Mouse (Mus musculus) T-helper 1 cell (primary cell): ENCODE measurements around the gene Plscr3.

Experiments used
- in situ Hi-C: fragments of 300-600 bp; cut with MboI, MseI; formaldehyde crosslinking; loops from one replicate; pipeline ENCODE4 v1.15.1; 2025; ENCODE audit warnings: high pct_unique_total_duplicates

Plscr3 gene

DNA sequence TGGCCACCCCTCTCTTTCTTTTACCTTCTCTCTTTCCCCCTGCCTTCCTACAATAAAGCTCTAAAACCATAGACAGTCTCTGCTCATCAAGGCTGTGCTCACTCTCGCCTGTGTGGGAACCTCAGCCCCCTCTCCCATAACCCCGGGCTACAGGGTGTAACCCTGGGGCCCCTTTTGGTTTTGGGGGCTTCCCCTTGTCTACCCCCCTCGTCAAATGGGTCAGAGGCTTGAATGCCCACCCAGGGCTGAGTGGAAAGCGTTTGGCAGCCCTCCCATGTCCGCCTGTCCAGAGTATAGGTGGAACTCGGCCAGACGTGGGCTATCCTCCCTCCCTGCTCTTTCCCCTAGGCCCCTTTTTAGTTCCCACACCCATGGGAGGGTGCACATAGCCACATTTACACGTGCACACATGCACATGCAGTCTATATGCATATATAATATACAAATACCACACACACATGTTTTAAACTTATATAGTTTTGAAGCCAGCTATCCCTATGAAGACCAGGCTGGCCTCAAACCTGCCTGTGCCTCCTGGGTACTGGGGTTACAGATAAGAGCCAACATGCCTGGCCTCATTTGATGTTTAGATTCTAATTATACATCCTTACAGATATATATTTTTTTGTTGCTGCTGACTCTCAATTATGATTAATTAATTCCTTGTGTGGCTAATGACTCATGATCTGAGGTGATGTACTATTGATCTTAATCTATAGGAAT lies 18.1 kb downstream of the Plscr3 start:
- in situ Hi-C loops, result no loop called here

DNA sequence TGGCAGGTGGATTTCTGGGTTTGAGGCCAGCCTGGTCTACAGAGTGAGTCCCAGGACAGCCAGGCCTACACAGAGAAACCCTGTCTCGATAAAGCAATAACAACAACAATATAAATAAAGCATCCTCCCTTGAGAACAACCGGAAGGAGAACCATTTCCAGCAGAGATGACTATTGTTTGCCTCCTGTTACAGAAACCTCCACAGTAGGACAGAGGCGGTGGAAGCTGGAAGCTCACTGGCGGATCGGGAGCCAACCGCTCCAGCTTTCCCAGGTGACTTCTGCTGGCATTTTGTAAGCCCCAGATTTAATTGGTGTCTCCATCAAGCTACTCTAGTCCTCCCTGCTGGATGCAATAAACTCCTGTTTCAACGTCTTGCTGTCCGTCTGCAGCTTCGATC lies 19.4 kb downstream of the Plscr3 start:
- in situ Hi-C loops, result no loop called here

DNA sequence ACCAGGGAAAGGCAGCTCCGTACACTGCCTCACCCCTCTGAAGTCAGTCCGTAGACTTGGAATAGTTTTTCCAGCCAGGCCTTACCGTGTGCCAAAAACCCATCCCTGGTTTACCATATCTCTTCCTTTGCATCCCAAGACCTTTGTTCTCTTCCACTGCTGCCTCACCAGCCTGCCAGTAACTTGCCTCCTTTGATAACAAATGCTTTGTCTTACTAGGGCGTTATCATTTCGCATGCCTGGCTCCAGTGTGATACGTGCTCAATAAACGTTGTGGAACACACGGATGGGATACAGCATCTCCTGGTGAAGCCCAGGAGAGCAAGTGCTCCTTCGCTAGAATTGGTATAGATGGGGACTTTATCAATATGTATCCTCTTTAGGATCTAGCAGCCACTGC lies 21.2 kb downstream of the Plscr3 start:
- in situ Hi-C loops, result no loop called here

DNA sequence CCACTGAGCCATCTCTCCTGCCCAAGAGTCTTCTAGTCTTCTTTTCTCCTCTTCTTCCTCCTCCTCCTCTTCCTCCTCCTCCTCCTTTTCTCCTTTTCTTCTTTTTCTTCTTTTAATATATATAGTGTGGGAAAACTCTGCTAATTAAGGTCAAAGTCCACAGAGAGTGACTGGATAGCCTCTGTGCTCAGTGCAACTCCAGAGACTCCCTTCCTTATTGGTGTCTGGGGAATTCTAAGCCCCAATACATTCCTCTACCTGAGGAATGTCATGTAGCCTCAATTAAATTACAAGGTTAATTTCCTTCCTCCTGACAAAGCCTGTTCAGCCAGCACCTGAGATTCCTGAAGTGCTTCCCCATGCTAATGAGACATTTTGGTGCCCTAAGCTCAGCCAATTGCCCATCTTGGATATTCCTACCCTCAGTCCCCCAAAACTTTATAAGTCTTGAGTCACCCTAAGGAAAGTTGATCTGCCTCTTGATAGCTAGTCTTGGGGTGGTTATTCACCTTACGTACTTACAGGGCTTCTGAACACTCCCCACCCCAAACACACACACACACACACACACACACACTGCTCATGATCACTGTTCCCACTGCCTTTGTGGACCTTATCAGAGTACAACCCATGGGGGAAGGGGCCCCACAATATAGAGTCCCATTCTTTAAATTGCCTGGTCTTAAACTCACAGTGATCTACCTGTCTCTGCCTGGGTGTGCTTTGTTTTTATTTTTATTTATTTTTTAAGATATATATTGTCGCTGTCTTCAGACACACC lies 24.3 kb downstream of the Plscr3 start:
- in situ Hi-C loops, result no loop called here

DNA sequence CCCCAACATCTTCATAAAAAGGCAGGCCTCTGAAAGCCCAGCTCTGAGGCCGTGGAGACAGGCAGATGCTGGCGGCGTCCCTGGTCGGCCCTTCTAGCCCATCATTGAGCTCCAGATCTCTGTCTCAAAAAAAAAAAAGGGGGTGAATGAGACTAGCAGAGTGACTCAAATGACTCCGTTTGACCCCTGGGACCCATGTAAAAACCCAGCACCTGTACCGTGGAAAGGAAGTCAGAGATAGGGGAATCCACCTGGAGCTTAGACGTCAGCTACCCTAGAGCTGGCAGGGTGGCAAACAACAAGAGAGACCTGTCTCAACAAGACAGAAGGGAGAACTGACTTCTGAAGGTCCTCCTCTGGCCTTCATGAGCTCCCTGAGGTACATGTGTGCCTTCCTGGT lies 25.6 kb downstream of the Plscr3 start:
- in situ Hi-C loops, result no loop called here

DNA sequence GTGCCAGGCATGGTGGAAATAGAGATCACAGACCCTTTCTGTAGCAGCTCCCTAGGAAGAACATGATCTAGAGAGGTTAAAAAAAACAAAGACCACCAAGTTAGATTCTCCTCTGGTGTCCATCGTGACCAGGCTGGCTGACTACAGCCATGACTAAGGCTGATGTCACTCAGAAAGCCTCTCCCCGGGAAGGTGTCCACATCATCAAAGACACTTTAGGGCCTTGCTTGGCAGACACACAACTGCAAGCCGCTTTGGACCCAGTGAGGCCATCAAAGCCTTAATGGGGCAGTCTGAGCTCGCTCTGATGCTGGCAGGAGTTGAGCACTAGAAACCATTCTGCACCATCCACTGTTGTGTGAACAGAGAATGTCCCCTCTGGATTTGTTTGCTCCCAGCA lies 26.3 kb downstream of the Plscr3 start:
- in situ Hi-C loops, result no loop called here

DNA sequence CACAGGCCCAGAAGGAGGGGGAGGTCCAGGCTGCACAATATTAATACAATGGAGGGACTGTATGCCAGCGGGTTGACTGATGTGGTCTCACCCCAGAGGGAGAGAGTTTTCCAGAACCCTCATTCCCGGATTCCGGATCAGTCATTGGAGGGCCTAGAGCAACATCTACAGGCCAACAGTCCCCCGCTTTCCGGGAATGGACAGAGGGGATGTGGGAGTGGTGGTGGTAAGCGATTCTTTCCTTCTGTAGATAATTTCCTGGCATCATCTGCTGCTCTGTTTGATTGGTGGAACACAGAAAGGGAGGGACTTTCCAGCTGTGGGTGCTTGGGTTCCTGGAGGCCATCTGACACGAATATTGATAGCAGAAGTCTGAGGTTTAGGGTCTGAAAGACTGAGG lies 30.0 kb downstream of the Plscr3 start:
- in situ Hi-C loops, result loop anchor here (5.0 kb wide), 2 partner anchors 69 to 149 kb away; partner anchors contain the start of gene Tmem102

DNA sequence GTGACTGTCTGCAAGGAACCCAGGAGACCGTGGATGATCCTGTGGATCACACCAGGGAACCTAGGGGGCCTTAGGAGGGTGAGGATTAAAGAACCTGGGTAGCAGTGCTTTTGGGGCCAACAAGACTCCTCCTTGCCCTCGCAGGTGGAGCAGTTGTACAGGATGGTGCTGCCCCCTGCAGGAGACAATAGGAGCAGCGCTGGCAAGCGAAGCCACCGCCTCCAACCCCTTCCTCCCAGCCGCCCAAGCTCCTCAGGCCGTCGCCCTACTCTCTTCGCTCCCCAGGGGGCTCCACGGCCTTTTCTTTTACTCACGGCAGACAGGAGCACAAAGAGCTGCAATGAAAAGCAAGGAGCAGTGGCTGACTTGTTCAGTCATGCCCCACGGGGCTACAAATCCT lies 30.7 kb downstream of the Plscr3 start:
- in situ Hi-C loops, result loop anchor here (5.0 kb wide), 2 partner anchors 70 to 150 kb away; partner anchors contain the start of gene Tmem102

DNA sequence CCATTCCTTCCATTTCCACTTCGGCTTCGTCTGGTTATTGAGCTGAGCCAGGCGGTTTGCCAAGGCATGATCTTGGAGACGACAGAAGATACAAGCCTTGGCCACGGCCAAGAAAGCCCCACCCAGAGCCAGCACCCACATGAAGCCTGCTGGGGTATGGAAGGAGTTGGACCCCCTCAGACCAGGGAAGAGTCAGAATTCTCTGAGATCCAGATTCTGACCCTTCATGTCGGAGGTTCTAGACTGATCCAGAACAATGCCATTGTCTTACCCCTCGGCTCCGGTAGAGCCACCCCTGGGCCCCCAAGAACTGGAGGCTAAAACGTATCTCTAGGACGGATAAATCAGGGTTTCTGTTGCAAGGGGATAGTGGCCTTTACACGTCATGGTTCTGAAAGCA lies 31.7 kb downstream of the Plscr3 start, which contains the start of gene Tmem95:
Gene Tmem95 (minus strand): TSS at position 141 of the 400 bp plus-strand sequence.
- in situ Hi-C loops, result loop anchor here (5.0 kb wide), 2 partner anchors 71 to 151 kb away; partner anchors contain the start of gene Tmem102

DNA sequence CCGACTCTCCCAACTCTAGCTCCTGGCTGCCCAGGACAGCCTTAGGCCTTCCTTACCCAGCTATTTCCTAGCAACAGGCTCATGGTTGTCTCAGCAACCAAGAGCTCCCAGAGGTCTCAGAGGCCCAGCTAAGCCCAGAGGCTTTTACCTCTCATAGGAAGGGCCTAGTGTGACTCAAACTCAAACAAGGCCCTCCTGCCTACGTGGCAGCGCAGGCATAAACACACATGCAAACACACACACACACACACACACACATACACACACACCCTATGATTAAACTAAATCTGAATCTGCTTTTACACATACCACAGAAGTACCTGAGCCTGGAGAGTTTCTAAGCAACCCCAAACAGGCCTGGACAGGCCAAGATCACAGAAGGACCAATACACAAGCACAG lies 32.2 kb downstream of the Plscr3 start:
- in situ Hi-C loops, result loop anchor here (5.0 kb wide), 2 partner anchors 71 to 151 kb away; partner anchors contain the start of gene Tmem102

DNA sequence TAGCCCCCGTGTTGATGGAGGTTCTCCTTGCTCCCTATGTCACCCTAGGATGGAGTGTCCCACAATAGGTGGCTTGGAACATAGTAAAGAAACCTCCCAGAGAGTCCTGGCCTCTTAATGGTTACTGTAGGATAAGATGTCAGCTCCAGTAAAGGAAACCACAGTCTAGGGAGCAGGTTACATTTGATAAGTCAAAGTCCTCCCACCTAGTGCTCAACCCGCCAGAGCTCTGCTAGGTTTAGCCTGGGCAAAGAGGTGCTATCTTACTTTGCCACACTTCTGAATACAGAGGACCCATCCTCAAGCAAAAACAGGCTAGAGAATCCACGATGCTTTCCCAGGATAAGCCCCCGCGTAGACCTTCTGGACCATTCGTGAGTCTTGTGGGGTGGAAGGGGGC lies 32.8 kb downstream of the Plscr3 start:
- in situ Hi-C loops, result loop anchor here (5.0 kb wide), 2 partner anchors 72 to 152 kb away; partner anchors contain the start of gene Tmem102

DNA sequence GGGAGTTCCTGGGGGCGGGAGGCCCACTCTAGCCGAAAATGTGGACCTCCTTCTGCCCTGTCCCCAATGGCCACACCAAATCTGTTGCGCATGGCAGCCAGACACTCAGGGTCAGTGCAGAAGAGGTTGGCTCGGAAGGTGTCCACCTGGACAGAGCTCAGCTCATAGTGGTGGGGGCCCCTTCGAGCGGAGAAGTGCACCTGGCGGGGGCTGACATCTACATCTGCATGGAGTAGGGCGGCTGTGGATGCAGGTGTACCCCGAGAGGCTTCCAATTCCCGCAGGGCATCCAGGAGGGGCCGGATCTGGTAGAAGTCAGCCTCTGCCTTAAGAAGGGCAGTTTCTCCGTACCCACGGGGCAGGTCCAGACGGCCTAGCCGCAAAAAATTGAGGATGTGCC lies 33.5 kb downstream of the Plscr3 start:
- in situ Hi-C loops, result loop anchor here (5.0 kb wide), 2 partner anchors 72 to 152 kb away; partner anchors contain the start of gene Tmem102

DNA sequence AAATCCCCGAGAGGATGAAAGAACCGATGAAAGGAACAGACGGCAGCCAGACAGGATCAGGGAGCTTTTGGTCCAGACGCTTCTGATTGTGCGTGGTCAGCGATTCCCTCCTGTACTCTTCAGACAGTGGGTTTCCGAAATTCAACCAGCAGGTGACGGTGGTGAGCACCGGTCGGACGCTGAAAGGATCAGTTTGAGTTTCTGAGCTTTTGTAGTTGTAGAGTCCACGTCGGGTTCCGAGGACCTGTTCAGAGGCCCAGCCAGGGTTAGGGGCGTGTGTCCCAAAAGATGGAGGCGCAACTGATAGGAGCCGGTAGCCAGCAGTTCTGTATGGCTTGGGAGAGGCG lies 34.3 kb downstream of the Plscr3 start:
- in situ Hi-C loops, result no loop called here

DNA sequence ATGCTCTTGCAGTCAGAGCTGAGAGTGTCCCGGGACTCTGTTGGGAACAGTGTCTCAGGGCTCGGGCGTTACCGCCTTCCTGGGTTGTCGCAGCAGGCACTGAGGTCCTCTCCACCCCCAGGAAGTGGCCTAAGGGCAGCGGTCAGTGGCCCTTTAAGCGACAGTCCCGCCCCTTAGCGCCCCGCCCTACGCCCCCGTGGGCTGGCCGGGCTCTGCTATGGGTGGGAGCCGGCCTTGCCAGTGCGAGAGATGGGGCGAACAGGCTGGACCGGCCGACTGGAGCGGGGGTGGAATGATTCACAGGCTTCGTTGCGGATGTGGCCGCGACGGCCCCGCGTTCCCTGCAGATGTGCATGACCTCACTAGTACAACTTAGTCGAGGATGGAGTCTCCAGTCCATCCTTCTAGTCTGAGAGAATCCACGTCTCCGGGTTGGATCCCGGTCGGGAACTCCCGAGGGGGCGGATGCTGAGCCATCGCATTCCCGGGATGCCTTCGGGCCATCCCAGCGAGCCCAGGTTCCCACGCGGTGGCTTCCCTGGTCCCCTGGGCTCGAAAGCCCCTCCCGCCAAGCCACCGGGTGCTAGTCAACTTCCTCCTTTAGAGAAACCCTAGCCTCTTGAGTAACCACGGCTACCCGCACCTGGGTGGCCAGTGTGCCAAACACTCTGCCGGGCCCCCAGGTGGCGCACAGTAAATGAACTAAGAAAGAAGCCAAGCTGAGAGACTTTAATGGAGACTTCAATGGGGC lies 34.9 kb downstream of the Plscr3 start, which contains the start of gene Kctd11:
Gene Kctd11 (minus strand): TSS at position 554 of the 751 bp plus-strand sequence.
- in situ Hi-C loops, result no loop called here

DNA sequence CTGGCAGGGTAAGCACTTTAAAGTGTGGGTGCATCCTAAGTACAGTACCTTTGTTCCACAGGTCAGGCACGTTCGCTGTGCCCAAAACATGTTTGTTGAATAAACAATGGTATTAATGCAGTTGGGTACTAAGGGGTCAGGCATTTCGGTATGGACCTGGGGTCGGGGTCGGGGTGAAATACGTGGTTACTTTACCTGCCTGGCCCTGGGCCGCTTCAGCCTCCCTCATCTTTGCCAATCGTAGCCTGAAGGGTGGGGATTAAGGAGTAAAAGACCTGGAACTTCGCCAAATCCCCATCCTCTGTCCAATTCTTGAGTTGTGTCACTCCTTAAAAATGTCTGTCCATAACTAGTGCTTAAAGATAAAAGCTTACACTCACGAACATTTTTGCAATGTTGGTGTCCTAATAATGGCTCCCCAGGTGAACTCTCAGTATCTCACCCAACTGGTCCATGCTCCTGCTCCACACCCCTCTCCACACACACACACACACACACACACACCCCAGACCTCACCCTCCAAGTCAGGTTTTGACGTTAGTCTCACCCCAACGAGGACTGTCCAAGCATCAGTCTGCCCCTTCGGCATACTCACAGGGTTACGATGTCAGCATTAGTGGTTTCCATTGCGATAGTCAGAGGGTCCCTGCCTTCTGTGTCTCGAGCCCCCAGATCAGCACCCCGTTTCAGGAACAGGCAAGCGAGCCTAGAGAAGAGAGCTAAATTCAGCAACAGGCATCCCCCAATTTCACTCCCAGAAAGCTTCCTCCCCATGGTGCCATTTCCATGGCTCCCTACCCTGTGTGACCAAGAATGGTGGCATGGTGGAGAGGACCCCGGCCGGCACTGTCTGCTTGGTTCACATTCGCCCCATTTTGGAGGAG lies 35.9 kb downstream of the Plscr3 start:
- in situ Hi-C loops, result no loop called here

DNA sequence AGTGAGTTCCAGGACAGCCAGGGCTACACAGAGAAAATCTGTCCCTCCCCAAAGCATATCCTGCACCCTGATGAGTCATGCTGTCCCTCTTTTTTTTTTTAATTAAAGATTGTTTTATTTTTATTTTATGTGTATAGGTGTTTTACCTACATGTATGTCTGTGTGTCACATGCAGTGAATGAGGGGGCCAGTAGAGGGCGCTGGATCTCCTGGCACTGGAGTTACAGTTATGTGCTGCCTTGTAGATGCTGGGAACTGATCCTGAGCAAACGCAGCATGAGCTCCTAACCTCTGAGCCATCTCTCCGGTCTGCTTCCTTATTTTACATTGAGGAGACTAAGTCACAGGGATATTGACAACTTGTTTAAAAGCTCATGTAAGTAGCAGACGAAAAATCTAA lies 36.9 kb downstream of the Plscr3 start:
- in situ Hi-C loops, result no loop called here

DNA sequence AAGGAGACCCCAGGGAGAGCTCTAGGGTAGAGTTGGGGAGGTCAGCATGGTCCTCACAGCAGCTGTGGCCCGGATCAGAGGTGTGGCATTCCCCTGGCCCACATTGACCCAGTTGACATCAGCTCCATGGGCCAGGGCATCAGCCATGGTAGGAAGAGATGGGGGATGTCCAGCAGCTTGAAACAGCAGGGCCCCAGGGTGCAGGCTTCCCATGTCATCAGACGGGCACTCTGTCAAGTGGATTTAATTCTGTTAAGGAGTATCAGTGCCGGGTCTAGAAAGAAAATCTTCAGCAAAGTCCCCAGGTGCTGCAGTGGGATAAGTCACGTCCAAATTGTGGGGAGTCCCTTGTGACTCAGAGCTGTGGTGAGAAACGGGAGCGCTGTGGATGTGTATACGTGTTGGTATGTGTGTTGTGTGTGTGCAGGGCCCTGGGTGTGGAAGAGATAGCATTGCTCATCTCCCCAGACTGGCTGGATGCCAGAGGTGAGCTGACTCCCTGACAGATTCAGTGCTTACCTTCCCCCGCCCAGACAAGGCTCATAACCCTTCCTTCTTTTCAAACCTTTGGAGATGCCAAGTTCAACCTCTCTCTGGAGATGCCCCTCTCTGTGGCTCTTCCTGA lies 37.5 kb downstream of the Plscr3 start:
- in situ Hi-C loops, result no loop called here

DNA sequence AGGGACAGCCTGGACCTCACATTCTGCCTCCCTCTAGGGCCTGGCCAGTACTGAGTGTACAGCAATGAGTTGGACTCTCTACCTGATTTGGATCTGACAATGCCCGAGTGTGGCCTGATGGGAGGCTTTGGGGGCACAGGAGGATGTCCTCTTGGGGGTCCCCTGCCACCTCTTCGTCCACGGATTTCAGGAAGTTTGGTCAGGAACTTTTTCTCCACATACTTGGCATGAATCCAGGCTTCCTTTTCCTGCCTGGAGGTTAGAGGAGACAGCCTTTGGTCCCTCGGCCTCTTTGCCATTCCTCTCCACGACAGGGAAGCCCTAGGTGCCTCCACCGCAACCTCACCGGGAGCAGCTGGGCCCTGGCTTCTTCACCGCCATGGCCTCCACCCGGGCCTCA lies 38.1 kb downstream of the Plscr3 start:
- in situ Hi-C loops, result no loop called here

DNA sequence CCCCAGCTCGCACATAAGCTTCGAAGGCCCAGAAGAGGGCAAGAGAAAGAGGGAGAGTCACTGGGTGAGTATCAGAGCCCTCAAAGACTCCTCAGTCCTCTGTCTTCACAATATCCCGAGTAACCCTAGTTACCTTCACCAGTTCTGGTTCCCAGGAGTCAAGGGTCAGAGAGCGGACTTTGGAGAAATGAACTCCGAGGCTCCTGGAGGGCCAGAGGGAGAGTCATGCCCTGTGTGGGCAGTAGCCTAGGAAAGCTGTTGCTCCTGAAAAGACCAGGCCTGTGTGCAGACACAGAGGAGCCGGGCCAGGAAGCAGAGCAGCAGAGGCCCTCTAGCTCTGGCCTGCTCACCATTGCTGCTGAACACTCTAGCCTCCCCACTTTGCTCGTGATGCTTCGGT lies 38.5 kb downstream of the Plscr3 start:
- in situ Hi-C loops, result no loop called here

DNA sequence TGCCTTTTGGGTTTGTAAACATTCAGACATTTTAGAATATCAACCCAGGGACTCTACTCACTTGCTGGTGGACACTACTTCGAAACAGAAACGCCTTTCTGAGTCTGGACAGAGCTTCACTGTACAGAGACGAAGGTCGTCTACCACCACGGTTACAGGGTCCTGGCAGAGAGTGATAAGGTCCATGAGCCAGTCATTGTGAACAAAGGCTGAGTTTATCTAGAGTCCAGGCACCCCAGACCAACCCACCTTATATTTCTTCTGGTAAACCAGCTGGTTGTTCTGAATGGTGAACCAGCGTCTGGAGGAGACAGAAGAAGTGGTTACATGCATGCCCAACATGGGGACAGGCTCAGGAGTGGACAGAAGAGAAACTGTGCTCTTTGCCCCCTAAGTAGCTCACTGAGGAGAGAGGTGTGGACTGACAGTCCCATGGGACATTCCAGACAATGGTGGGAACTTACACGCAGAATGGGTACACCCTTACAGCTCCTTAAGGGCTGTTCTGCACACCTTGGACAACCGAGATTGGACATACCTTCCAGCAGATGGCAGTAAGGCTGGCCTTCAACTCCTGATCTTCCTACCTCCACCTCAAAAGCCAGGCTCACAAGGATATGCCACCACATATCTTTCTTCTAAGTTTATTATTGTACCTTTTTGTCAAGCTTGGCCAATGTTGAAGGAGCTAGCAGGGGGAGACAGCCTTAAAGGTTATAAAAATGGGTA lies 40.9 kb downstream of the Plscr3 start:
- in situ Hi-C loops, result no loop called here
